Mouse (Mus musculus) layer of hippocampus, adult 11-12 months (tissue): ENCODE results near the gene Stra6.
A peak's percentile ranks its signal among the peaks of the same experiment; 100 is the strongest.

Experiments
- DNase-seq: peaks from one replicate; pipeline ENCODE4 v3.0.0; 2022; ENCODE audit warnings: low spot score

Gene Stra6

DNA sequence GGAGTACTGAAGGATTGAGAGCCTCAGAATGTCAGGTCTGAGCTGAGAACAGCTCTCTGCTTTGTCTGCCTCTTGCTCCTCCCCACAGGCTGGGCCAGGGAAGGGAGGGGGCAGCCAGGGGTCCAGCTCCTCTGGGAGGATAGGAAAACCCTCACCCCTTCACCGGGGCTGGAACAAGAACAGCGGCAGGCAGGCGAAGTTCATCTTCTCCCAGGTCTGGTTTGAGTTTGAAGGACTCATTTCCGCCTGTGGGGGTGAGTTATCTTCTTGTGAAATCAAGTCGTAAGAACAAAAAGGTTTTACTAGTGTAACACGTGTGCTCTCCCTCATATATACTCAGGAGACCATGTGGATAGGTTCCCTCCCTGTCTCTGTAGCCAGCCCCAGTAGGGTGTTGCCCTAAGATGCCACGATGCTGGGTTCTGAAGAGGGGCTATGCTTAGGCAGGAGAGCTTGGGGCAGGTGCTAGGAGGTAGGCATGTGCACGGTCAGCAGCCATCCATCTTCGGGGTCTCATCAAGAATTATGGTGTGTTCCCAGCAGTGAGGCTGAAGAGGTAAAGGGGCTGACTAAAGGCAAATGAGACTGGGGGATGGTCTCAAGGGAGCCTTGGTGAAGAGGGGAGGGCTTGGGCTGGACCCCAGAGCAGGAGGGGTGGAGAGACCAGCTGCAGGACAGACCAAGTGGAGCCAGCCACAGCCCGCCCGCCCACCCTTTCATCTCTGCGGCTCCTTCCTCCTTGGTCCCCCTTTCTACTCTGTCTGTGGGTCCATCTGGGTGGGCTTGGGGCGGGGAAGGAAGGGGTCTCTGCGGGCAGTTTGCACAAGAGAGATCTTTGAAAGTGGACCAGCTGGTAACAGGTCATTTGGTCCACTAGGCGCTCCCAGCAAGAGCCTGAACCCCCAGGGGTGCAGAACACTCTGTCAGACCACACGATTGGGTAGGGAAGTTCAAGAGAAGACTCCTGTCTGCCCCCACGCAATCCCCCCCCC is 70.6 kb downstream of the Stra6 start:
- DNase-seq, result no peak

DNA sequence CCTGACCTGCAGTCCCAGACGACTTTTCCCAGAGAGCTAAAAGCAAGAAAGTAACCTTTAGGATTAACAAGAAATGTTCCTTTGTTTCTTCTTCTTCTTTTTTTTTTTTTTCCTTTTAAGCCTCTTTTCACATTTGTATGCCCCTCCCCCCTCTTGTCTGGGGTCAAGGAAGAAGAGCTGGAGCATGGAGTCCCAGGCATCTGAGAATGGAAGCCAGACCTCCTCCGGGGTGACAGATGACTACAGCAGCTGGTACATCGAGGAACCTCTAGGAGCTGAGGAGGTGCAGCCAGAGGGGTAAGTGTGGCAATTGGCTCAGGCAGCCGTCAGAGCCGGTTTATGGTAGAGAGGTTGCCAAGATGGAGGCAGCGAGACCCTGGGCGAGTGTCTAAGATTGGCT is 71.3 kb downstream of the Stra6 start:
- no peak for DNase-seq

DNA sequence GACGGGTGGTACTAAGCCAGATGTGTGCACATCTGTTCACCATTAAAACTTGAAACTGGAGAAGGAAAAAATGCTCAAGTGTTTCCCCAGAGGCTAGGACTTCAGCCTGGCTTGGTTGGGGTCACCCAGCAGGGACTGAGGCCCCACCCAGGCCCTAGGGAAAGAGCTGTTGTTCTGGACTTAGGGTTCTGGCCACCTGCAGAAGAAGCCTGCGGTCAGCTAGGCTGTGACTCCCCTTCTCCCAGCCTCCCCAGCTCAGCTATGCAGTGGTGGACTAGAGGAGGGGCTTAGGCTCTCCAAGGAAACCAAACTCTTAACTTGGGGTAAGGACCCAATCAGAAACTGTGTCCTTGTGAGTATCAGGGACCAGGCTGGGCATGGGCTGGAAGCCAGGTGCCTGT is 72.3 kb downstream of the Stra6 start:
- DNase-seq, result no peak

DNA sequence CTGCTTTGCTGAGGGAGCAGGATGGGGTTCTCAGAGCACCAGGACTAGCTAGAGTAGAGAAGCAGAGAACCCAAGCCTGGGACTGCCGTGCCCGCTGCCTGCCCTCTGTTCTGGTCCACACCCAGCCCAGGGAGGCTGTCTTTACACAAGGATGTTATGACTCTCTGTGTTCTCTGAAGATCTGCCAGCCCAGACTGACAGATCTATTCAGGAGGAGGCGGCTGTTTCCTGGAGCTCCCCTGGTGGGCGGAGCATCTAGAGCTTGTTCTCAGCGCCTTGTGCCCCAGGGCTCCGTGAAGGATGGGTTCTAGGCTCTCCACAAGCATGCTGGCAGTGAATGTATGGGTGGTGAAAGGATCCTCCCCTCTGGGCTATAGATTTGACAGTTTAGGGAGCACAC is 76.4 kb downstream of the Stra6 start:
- peak; percentile 29 for DNase-seq

DNA sequence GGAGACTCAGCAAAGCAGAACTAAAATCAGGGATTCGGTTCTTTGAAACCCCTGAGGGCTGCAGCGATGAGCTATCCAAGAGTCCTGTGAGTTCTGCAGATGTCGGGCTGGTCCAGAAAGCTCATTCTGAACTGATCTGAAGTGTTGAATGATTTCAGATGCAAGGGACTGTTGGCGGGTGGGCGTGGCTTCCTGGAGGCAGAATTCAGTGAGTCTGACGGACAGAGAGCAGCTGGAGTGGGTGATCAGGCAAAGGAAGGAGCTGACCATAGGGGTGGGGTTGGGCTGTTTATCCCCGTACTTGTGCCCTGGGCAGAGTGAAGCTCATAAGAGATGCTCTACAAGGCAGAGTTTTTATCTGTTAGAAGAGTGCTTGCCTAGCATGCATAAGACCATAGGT is 79.8 kb downstream of the Stra6 start:
- DNase-seq, result no peak

DNA sequence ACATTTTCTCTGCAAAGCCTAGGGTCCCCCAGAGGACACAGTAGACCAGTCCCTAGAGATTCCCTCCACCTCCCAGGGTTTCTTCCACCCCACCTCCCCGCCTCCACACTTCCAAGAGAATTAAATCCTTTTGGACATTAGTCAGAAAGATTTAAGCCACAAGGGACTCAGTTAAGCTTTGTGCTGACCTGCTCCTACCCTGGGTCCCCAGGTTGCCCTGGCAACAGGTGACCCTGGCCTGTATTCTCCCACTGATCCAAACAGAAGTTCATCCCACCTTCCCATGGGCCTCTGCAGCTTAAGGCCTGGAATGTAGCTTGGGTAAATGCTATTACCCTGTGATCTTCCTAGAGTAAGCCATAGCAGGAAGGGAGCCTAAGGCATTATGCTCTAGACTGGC is 81.1 kb downstream of the Stra6 start:
- no peak for DNase-seq

DNA sequence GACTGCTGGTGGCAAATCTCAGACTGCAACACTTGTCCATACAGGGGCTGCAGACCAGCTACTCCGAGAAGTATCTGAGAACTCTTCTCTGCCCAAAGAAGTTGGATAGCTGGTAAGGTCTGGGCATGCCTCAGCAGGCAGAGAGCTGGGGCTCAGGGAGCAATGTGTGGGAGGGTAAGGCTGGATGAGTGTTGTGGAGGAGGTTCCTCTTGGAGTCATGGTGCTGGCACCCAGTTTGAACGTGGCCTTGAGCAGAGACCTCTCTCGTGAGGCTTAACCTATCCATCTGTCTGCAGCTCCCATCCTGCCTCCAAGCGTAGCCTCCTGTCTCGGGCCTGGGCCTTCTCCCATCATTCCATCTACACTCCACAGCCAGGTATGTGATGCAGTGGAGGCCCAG is 81.8 kb downstream of the Stra6 start:
- no peak for DNase-seq

DNA sequence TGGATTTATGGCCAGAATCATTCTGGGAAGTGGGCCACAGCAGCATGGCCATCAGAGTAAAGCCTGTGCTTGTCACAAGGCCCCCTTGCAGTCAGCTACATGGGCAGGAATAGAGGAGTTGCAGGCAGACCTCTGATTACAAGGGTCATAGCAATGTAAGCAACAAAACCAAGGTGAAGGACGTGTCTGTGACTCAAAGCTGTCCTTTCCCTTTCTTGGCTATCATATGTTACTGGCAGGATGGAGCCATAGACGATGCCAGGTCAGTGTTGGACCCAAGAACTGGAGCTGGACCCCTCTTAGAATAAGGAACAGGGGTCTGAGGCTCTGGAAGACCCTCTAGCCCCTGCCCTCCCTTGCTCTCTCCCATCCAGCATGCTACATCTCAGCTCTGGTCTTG is 85.2 kb downstream of the Stra6 start:
- no peak for DNase-seq

DNA sequence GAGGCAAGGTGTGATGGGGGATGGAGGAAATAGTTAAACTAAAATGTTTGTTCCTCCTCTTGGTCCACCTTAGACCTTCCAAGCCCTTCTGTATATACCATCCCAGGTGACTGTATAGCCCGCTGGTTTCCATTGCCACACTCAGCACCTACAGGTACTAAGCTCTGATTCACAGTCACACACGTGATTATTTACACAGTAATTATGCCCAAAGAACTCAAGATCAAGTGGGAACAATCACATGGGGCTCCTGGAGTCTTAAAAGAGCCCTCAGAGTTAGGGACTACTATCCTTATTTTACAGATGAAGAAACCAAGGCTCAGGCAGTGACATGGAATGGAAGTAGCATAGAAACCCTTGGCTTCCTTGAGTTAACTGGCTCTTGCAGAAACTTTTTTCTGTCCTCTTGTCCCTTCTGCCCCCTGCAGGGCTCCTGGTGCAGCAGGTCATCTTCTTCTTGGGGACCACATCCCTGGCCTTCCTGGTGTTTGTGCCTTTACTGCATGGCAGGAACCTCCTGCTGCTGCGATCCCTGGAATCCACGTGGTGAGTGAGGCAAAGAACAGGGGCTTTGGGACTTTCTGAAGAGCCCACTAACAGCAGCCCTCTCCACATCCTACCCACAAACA is 87.3 kb downstream of the Stra6 start:
- DNase-seq, result no peak

DNA sequence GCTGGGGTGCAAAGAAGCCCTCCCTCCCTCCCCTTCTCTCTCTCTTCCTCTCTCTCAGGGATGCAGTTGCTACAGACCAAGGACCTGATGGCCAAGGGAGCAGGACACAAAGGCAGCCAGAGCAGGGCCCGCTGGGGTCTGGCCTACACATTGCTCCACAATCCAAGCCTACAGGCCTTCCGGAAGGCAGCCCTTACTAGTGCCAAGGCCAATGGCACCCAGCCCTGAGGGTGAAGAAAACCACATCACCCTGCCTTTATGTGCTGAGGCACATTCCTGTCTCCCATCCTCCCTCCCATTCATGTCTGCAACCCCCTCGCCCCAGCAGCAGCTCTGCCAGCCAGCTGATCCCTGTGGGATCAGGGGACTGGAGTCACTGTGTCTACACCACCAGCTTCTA is 89.5 kb downstream of the Stra6 start:
- no peak for DNase-seq

DNA sequence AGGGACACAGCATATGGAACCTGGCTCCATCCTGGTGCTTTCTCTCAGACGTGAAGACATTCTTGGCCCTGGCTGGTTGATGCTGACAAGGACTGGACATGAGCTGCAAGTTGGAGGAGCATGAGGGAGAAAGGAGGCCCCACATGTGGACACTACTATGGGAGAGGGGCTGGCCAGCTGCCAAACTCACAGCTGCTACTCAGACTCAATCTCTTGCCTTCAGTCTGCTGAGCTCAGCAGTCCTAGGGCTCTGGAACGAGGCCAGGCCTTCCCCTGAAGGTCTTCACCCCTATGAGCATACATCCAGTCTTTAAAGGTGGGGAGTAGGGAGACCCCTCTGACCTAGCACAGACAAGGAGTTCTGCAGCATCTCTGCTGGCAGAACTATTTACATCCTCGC is 91.8 kb downstream of the Stra6 start:
- no peak for DNase-seq

DNA sequence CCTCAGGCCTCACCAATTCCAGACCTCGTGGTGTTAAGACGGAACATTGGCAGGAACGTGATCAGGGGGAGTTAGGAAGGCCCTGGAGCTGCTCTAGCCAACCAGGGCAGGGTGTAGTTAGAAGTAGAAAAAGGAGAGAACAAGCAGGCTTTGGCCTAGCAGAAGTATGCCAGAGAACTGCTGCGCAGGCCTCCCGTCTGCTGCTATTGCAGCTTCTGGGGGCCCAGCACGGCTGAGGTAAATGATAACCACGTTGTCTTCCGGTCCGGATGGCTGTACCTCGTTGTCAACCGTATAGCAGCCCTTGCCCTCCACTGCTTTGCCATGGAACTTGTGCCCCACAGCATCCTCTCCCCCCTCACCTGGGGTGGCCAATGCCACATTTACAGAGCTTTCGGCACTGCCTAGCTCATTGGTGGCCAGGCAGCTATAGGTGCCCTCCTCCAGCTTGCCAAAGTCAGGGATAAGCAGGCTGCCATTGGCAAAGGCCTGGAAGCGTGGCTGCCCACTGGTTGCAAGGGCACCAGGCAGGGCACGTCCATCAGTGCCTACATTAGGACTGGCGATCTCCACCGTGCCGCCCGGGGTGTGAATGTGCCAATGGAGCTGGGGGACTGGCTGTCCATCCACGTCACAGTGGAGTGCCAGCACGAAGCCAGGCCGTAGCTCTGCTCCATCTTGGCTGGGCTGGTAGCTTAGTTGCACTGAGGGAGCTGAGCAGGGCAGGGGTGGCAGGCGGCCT is 93.4 kb downstream of the Stra6 start:
- DNase-seq, result no peak

DNA sequence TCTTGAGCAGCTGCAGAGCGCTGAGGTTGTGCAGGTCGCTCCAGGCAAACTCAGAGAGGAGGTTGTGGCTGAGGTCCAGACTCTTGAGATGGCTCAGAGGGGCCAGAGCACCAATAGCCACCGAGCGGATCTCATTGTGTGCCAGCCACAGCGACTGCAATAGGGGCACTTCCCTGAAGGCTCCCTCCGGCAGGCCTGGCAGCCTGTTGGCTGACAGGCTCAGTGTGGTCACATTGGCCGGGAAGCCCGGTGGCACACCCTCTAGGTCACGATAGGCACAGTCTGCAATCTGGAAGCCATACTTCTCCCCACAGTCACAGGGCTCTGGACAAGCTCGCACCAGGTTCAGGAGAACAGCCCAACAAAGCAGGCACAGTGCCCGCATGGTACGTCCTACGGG is 94.2 kb downstream of the Stra6 start:
- DNase-seq, result no peak

DNA sequence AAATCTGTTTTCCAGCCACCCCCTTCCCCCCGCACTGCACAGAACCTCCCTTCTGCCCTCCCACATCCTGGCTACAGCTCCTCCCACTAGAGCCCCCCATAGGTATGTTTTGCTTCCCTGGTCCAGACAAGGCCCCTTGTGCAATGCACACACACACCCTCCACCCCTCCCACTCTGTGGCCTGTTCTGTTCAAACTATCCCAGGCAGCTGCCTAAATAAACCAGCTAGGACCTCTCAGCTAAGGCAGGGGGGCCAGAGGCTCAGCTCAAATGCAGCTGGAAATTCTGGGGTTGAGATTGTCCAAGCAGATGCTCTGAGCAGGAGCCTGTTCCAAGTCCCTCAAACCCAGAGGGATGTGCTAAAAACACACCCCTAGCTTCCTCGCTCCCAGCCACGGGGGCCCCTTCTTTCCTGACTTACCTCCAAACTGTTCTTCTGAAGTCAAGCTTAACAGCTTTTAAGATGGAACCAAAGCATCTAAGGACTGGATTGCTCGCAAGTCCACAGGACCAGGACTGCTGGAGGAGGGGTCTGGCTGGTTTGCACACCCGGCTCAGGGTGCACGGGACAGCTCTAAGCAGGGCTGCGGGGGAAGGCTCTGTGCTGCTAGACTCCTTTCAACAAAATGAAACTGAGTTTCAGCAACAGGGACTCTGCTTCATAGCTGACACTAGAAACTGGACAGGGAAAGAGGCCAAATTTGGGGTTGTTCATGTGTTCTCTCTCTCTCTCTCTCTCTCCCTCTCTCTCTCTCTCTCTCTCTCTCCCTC is 95.1 kb downstream of the Stra6 start:
- no peak for DNase-seq

DNA sequence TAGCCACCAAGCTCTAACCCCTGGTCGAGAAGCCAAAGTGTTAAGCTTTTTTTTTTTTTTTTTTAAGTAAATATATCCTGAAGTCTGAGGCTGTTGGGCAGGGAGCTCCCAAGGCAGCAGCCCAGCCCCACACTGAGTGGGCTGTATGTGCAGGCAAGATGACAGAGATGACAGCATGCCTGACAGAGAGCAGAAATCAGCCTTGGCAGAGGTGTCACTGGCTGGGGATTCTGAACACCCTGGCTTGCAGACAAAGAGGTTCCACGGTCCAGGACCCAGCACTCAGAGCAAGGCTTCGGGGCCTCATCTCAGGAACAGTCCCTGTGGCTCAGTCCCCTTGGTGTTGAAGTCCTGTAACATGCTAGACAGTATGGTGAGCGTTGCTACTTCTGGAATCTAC is 96.3 kb downstream of the Stra6 start:
- DNase-seq, result peak; percentile 45

DNA sequence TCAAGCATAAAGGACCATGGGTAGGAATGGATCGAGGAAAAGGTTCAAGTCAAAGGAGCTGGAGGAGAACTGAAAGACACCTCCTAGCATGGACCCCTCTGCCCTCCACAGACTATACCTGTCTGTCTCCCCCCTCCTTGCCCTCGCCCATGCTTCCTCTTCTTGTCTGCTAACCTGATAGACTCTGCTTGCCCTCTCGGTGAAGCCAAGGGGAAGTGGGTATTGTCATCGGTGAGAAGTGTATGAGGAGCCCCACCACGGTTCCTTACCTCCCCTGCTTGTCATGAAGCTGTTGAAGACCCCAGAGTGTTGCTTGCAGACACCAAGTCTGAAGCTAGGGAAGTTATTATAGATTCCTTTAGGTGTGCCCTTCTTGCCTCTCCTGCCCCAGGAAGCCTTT is 96.7 kb downstream of the Stra6 start:
- DNase-seq, result no peak

DNA sequence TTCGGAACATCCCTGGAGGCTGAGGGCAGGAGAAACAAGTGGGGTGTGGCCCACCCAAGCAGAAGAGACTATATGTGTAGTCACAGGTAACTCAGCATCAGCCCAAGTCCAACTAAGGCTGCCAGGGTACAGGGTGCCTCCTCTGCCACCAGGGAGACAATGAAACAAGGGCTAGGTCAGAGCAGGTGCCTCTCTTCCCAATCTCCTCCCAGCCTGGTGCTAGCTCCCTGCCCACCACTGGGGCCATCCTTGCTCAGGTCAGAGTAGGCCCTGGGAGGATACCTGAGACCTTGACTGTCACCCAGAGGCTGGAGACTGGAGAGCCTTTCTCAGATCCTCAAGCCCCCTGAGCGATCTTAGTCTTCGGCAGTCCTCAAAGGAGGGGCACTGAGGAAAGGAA is 98.6 kb downstream of the Stra6 start:
- no peak for DNase-seq

DNA sequence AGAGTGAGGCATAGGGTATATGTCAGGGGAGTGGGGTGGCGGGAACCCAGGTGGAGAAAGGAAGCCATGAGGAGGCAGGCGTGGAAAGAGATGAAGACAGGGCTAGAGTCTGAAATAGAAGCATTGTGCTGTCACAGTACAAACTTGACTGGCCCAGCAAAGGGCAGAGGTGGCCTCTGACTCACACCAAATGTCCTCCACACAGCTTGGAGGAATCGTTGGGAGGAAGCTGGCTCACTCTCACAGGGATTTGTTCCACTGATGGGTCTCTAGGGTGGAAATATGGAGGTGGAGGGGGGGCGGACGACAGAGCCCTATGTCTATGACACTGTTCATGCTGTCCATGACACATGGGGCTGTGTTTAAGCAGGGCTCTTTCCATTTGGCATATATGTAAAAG is 99.6 kb downstream of the Stra6 start:
- DNase-seq, result no peak

DNA sequence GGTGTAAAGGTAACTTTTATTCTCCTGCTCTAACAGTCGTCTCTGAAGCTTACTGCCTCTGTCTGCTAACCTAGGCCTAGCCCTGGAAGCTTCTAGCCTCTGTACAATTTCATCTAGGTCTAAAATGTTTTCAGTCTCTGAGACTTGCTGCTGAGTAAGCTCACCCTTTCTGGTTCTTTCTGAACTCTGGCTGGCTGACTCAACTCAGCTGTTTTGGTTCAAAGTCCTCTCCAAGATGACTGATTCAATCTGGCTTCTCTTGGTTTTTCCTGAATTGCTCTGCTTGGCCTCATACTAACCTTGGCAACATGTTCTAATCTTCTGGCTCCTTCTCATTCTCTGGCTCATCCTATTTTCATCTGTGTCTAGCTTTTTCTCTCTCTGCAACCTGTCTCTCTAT is 102.2 kb downstream of the Stra6 start:
- no peak for DNase-seq

DNA sequence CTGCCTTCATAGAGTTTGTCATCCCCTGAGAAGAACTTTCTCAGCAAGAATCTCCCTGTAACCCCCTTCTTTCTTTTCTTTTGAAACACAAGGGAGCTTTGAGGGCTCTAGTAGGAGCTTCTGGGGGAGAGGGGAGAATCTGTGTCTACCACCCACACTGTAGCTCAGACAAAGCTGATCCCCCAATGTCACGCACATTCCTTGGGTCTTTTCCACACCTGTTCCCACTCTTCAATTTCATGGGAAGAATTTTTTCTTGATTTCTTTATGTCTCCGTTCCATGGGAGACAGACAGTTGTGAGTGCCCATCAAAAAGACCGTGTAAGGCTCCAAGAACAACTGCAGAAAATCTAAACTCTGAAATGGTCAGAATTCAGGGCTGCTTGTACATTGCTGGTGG is 105.3 kb downstream of the Stra6 start:
- no peak for DNase-seq

DNA sequence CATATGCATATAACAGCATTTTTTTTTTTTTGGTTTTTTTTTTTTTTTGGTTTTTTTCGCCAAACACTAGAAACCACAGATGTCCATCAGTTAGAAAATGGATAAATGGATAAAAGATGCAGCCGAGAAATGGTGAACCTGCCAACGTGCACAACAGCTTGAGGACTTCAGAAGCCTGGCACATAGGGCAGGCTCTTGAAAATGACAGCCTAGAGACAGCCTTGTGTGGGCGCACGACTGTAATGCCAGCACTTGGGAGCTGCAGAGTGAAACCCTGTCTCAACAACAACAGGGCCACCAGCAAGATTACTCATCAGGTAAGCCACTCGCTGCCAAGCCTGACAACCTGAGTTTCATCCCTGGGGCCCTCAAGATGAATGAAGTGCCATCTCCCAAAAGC is 105.8 kb downstream of the Stra6 start:
- DNase-seq, result no peak

DNA sequence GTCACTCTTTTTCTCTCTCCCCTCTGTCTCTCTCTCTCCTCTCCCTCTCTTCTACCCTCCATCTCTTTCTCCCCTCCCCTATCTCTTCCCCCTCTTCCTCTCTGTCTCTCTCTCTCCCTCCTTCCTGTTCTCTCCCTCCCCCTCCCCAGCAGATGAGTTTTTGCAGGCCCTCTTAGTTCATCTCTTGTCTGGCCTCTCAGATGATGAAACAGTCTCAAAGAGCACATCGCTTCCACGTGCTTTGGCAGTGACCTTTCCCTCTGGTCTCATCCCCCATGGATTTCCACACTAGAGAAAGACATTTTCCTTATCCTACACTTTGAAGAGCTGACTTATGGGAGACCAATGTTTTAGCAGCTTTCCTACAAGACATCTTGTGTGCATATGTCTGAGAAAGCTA is 109.3 kb downstream of the Stra6 start:
- DNase-seq, result no peak
